13 mouse cellular contexts compared by ENCODE assay signal in the genomic region with DNA sequence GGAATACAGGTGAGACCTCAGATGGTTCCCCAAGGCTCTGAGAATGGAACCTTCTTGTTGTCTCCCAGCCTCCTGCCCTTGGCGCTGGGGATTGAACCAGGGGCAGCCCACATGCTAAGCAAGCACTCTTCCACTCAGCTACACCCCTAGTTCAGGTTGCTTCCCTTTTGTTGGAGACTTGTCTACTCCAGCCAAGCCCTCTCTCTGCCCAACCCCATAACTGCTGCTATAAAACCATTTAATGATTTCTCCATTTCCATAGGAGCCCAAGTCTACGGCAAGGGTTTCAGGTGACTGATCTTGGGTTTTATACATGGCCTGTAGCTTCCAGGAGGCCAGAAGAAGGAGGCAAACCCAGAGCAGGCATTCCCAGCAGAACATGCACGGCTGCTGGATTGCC.
"Had no signal": no experiment of that assay in that cellular context is flagged by ENCODE, and none has a peak within 500 bp of the region (broad histone marks: within the 10 kb centered on the region; RNA-seq: fewer than 3 reads in every experiment).

No protein-coding gene starts in this region.

- DNase-seq: lung, adult 18-20 months; lung, embryonic 14.5 days; lung, postnatal 10 days; lung, postnatal 4 days; midbrain, embryonic 14.5 days; retina, postnatal 1 day; right cerebral cortex, adult 18-20 months; right cerebral cortex, postnatal 25 days; right cerebral cortex, postnatal 4 days; spleen, adult 18-20 months; thymus, adult 18-20 months; thymus, postnatal 14 days; thymus, postnatal 36 days had no signal
